Mouse (Mus musculus): ENCODE data around the gene Sertad4. TPM values are rescaled to one million over a fixed set of nuclear protein-coding genes. Genes with fewer than 3 reads are reported as not detected.

The Sertad4 gene
- polyA plus RNA-seq, 1 experiment from 2014 or later = 18.1 TPM

DNA sequence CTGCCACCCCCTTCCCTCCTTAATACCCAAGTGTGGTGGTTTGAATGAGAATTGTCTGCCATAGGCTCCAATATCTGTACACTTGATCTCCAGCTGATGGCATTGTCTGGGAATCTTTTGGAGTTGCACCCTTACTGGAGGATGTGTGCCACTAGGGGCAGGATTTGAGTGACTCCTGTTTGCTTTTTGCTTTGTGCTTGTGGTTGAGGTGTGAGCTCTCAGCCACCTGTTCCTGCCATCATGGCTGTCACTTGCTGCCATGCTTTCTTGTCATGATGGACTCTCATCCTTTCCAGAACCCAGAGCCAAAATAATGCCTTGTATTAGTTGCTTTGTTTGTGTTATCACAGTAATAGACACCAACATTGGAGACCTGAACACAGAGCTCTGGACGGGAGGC lies 14.2 kb upstream of the Sertad4 start:
- WGBS = 80% methylated on average over 1 of the region's 1 CpGs
- Histone ChIP-seq H3K27me3 (replicated peaks) (no peaks in the 10 kb centered on the region), H3K4me2 (no peak overlapping the region), H3K36me3 (no peaks in the 10 kb centered on the region), H3K4me1 (replicated peaks) (no peaks in the 10 kb centered on the region), H3K9ac (no peak overlapping the region), H3K9me3 (replicated peaks) (no peaks in the 10 kb centered on the region), H3K27ac (ENCODE audit: poor library complexity, severe bottlenecking) (no peak overlapping the region), H3K4me3 (no peak overlapping the region)
- ATAC-seq (ENCODE audit: insufficient number of reproducible peaks, low FRiP score) = no peak

DNA sequence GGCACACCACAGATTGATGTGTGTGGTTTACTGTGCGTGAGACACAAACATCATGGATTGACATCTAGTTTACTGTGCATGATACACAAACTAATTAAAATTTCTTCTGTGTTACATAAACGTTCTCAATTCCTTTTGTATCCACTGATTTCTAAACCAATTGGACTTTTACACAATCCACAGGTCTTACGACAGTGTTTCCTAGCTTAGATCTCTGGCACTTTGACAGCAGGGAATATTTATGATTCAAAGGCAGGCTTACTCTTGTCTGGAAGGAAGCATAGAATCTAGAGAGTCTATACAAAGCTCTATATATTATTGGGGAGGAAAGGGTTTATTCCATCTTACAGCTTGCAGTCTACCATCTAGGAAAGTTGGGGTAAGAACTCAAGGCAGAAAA lies 8.9 kb upstream of the Sertad4 start:
- 73% methylated on average over 3 of the region's 3 CpGs for whole genome bisulfite sequencing
- ATAC-seq (ENCODE audit: insufficient number of reproducible peaks, low FRiP score) = no peak
- Histone ChIP-seq H3K4me1 (replicated peaks) (0 out of 2 replicates have a peak, but pooled peaks cover 4% of the 10 kb centered on the region), H3K27ac (ENCODE audit: poor library complexity, severe bottlenecking) (no peak overlapping the region), H3K36me3 (no peaks in the 10 kb centered on the region), H3K27me3 (replicated peaks) (no peaks in the 10 kb centered on the region), H3K4me3 (no peak overlapping the region), H3K4me2 (no peak overlapping the region), H3K9ac (no peak overlapping the region), H3K9me3 (replicated peaks) (no peaks in the 10 kb centered on the region)

DNA sequence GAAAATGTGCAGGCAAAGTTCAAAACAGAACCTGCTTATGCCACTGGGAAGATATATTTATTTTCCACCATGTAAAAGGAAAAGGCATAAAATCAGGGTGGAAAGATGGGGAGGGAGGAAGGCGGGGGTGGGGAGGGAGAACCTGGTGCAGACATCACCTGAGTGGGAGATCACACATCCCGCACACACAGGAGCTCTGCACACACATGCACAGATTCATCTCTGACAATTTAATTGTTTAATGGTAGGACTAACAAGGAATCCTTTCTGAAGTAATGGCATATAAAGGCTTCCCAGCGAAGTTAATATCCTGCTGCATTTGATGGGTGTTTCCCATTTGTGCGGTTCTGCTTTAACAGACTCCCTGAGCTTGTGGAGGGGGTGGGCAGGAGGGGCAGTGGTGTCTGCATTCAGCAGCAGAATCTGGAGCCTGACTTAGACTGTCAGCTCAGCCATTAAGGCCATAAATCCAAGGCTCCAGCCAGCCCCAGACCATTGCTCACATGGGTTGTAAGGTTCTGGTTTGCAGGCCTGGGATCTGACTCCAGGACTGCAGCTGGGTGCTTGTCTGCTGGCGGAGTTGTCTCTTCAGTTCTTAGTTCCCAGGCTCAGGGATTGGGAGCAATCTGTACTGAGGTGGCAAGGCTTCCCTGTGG lies 5.9 kb upstream of the Sertad4 start:
- no peak for ATAC-seq (ENCODE audit: insufficient number of reproducible peaks, low FRiP score)
- Histone ChIP-seq H3K27ac (ENCODE audit: poor library complexity, severe bottlenecking) (no peak overlapping the region), H3K4me2 (no peak overlapping the region)

DNA sequence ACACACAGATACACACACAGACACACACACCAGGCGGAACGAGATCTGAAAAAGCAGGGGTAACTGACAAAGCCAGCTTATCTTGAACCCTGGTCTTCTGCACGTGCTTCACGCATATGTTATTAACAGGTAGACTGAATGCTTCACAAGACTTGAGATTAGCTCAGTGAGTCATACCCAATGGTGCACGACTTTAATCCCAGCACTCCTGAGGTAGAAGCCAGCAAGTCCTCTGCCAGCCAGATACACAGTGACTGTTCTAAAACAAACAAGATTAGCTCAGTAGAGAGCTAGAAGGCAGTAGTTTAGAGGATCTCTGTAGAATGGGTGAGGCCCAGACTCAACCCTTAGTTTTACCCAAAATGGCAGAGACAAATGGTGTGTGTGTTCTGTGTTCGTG lies 4.7 kb upstream of the Sertad4 start:
- no peaks in the 10 kb centered on the region for H3K36me3 ChIP-seq
- H3K27ac ChIP-seq (ENCODE audit: poor library complexity, severe bottlenecking) = no peak overlapping the region
- ATAC-seq (ENCODE audit: insufficient number of reproducible peaks, low FRiP score) = no peak
- no peak overlapping the region for H3K4me3 ChIP-seq
- no peaks in the 10 kb centered on the region for H3K9me3 ChIP-seq (replicated peaks)
- 54% methylated on average over 6 of the region's 6 CpGs for WGBS
- H3K4me1 ChIP-seq (replicated peaks) = peaks cover 9% of the 10 kb centered on the region
- no peak overlapping the region for H3K4me2 ChIP-seq
- H3K27me3 ChIP-seq (replicated peaks) = peaks cover 14% of the 10 kb centered on the region
- no peak overlapping the region for H3K9ac ChIP-seq

More for the DNA sequence above, 5.9 kb upstream of the Sertad4 start:
- Histone ChIP-seq H3K4me3 (no peak overlapping the region), H3K9me3 (replicated peaks) (no peaks in the 10 kb centered on the region), H3K9ac (no peak overlapping the region), H3K27me3 (replicated peaks) (peaks cover 14% of the 10 kb centered on the region), H3K36me3 (no peaks in the 10 kb centered on the region), H3K4me1 (replicated peaks) (peaks cover 5% of the 10 kb centered on the region)
- WGBS = 71% methylated on average over 5 of the region's 5 CpGs

DNA sequence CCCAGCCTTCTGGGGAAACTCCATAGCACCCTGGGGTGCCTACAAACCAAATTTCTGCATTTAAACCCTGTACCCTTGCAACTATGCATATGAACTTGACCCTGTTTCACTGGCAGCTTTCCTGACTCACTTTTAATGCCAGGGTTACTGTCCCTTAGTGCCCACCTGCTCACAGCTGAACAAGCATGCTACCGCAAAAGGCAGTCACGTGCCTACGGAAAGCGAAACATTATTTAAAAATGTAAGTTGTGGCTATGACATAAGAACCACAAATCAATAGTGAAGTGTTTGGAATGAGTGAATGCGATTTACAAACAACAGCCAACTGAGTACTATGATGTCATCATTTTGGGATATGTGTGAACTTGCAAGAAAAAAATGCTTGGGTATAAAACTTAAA lies 2.0 kb upstream of the Sertad4 start:
- Histone ChIP-seq H3K27me3 (replicated peaks) (peaks cover 28% of the 10 kb centered on the region), H3K36me3 (no peaks in the 10 kb centered on the region), H3K4me2 (no peak overlapping the region), H3K4me1 (replicated peaks) (peaks cover 26% of the 10 kb centered on the region), H3K9ac (no peak overlapping the region), H3K9me3 (replicated peaks) (no peaks in the 10 kb centered on the region), H3K27ac (ENCODE audit: poor library complexity, severe bottlenecking) (no peak overlapping the region), H3K4me3 (no peak overlapping the region)
- WGBS = 89% methylated on average over 5 of the region's 5 CpGs
- ATAC-seq (ENCODE audit: insufficient number of reproducible peaks, low FRiP score) = no peak

DNA sequence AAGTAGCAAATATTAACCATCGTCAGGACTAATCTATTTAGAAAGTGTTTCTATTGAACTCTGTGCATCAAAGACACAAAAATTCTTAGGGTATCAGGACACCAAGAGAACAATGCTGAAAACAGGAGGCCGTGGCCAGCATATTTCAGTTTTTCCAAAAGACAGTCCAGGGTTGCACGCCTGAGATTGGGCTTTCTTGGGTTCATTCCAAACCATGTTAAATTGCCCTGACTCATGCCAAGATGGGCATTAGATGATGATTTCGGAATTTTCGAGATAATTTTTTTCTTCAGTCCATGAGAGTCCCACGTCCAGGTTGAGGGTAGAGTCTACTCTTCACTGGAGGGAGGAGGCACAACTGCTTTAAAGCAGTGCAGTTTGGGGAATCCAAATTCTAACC lies 1.4 kb upstream of the Sertad4 start:
- Histone ChIP-seq H3K27me3 (replicated peaks) (peaks cover 31% of the 10 kb centered on the region), H3K4me1 (replicated peaks) (peaks cover 30% of the 10 kb centered on the region), H3K9ac (no peak overlapping the region), H3K4me3 (no peak overlapping the region), H3K27ac (ENCODE audit: poor library complexity, severe bottlenecking) (no peak overlapping the region), H3K4me2 (no peak overlapping the region), H3K9me3 (replicated peaks) (no peaks in the 10 kb centered on the region), H3K36me3 (no peaks in the 10 kb centered on the region)
- 66% methylated on average over 6 of the region's 6 CpGs for WGBS
- no peak for ATAC-seq (ENCODE audit: insufficient number of reproducible peaks, low FRiP score)

DNA sequence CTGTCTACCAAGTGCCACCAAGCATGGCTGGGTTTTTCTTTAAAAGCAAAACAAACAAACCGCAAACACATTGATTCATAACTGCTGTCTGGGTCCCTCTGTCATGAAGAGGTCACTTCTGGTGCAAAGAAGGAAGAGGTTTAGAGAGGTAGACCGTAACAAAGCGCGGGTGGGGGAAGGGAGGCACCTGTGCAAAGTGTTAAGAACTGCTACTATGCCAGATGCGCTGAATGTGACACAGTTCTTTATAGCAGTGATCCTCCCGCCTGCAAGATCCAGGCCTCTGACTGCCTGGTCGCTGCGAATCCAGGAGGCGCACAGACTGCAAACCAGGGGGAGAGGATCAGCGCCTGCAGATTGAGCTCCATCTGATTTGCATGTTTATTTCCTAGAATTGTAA lies 855 bp upstream of the Sertad4 start:
- peaks cover 34% of the 10 kb centered on the region for H3K4me1 ChIP-seq (replicated peaks)
- H3K9me3 ChIP-seq (replicated peaks) = no peaks in the 10 kb centered on the region
- 27% methylated on average over 10 of the region's 10 CpGs for WGBS
- no peak overlapping the region for H3K4me3 ChIP-seq
- H3K9ac ChIP-seq = no peak overlapping the region
- peaks cover 31% of the 10 kb centered on the region for H3K27me3 ChIP-seq (replicated peaks)
- no peak for ATAC-seq (ENCODE audit: insufficient number of reproducible peaks, low FRiP score)
- no peaks in the 10 kb centered on the region for H3K36me3 ChIP-seq
- H3K27ac ChIP-seq (ENCODE audit: poor library complexity, severe bottlenecking) = no peak overlapping the region
- peak overlapping the region; percentile 95 for H3K4me2 ChIP-seq

DNA sequence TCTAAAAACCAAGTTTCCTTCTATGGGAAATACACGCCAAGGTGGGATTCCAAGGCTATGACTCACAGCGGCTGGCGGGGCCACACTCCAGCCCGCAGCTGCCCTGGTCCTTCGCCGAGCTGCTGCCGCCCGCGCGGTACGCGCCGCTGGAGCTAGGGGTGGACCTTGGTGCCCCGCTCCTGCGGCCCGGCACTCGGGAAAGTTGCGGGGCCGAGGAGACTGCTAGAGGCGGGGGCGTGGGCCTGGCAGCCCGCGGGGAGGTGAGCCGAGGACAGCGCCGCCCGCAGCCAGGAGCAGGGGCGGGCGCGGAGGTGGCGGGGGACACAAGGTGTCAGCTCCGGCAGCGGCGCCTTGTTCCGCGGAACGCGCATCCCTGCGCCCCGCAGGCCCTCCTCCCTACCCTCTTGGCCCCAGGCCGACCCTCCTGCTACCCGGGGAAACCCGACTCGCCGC lies 711 bp downstream of the Sertad4 start:
- H3K36me3 ChIP-seq = peaks cover under 1% of the 10 kb centered on the region; the same call in 1 of the 2 replicates
- H3K9me3 ChIP-seq (replicated peaks) = no peaks in the 10 kb centered on the region
- peak overlapping the region; percentile 91 for H3K27ac ChIP-seq (ENCODE audit: poor library complexity, severe bottlenecking)
- peaks cover 43% of the 10 kb centered on the region for H3K4me1 ChIP-seq (replicated peaks)
- H3K4me2 ChIP-seq = peak overlapping the region; percentile 95
- peak overlapping the region; percentile 75 for H3K4me3 ChIP-seq
- H3K9ac ChIP-seq = peak overlapping the region; percentile 94
- H3K27me3 ChIP-seq (replicated peaks) = peaks cover 31% of the 10 kb centered on the region
- under 1% methylated on average over 36 of the region's 45 CpGs for WGBS
- ATAC-seq (ENCODE audit: insufficient number of reproducible peaks, low FRiP score) = 0 out of 2 replicates have a peak, but pooled peaks have one; percentile 37

DNA sequence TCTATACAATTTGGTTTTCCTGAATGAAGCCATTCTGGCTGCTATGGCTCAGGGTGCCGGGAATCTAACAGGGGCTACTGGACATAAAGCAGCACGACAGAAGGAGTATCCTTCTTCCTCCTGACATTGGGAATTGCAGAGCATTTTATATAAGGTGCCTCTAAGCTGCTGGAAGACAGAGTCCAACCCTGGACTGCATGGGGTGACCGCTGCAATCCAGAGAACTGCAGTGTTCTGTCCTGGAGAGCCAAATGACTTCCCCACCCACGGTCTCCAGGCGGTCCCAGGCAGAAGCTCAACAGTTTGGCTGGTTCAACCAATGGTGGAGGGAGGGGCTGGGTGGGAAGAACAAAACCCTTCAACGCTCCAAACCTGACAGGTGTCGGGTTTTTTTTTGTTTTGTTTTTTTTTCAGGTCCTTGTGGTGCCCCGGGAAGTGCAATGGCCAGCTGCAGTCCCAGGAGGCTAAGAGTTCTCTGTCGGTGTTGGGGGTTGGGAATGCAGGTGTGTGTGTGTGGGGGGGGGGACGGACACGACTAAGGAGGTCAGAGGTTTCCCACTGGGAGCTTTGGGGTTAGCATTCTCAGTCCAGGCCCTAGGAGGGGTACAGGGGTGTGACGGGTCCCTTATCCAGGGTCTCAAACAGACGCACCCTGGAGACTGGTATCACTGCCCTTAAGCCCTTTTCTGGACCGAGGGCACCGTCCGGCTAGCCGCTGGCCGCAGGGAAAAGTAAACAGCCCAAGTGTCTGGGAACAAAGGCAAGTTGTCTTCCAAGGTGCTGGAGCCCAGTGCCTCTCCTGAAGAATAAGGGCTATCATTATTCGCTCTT lies 1.4 kb downstream of the Sertad4 start:
- H3K27me3 ChIP-seq (replicated peaks) = peaks cover 31% of the 10 kb centered on the region
- no peaks in the 10 kb centered on the region for H3K9me3 ChIP-seq (replicated peaks)
- H3K27ac ChIP-seq (ENCODE audit: poor library complexity, severe bottlenecking) = peak overlapping the region; percentile 91
- peak overlapping the region; percentile 95 for H3K4me2 ChIP-seq
- 9% methylated on average over 19 of the region's 19 CpGs for WGBS
- H3K36me3 ChIP-seq = peaks cover 7% of the 10 kb centered on the region
- H3K9ac ChIP-seq = peak overlapping the region; percentile 94
- H3K4me3 ChIP-seq = peak overlapping the region; percentile 75
- peaks cover 43% of the 10 kb centered on the region for H3K4me1 ChIP-seq (replicated peaks)
- ATAC-seq (ENCODE audit: insufficient number of reproducible peaks, low FRiP score) = no peak

DNA sequence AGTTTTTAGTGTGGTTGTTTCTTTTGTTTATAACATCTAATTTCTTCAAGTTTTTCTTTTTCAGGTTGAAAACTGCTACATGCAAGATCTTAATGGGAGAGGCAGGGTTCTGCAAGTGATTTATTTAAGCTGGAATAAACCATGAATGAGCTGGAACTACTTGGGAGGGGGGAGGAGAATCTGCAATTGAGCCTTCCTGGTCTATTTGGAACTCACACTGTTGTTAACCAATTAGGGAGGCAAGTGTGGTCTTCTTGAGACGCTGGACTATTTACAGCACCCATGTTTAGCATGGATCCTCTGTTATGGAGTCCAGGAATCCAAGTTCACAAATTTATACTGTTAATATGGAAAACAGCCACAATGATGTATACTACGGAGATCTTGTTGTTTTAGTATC lies 2.1 kb downstream of the Sertad4 start:
- H3K27ac ChIP-seq (ENCODE audit: poor library complexity, severe bottlenecking) = no peak overlapping the region
- H3K9ac ChIP-seq = no peak overlapping the region
- WGBS = 55% methylated on average over 2 of the region's 2 CpGs
- H3K4me3 ChIP-seq = peak overlapping the region; percentile 75
- peaks cover 30% of the 10 kb centered on the region for H3K27me3 ChIP-seq (replicated peaks)
- peak overlapping the region; percentile 95 for H3K4me2 ChIP-seq
- peaks cover 43% of the 10 kb centered on the region for H3K4me1 ChIP-seq (replicated peaks)
- no peaks in the 10 kb centered on the region for H3K9me3 ChIP-seq (replicated peaks)
- no peak for ATAC-seq (ENCODE audit: insufficient number of reproducible peaks, low FRiP score)
- peaks cover 15% of the 10 kb centered on the region for H3K36me3 ChIP-seq

DNA sequence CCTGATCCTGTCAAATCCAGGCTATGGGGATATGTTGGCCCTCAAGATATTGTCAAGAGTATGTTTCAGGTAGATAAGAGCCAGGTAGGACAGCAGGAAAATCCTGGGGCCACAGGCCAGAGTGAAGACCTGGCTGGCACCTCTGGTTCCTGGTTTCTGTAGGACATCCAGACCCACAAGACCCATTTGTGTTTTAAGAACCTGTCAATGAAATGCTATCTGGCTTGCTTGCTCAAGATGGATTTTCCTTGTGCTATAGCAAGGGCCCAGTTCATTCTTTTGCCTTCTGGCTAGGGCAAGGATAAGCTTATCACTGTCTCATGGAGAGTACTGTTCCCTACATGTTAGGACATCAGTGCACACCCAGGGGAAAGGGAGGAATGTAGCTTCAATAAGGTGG lies 3.5 kb downstream of the Sertad4 start:
- peak overlapping the region; percentile 47 for H3K4me2 ChIP-seq

More for the DNA sequence above, 3.5 kb downstream of the Sertad4 start:
- Histone ChIP-seq H3K4me1 (replicated peaks) (peaks cover 43% of the 10 kb centered on the region), H3K36me3 (peaks cover 28% of the 10 kb centered on the region), H3K27ac (ENCODE audit: poor library complexity, severe bottlenecking) (peak overlapping the region; percentile 83), H3K9me3 (replicated peaks) (no peaks in the 10 kb centered on the region), H3K27me3 (replicated peaks) (peaks cover 20% of the 10 kb centered on the region), H3K9ac (no peak overlapping the region; the same call in 1 of the 2 replicates), H3K4me3 (no peak overlapping the region)
- ATAC-seq (ENCODE audit: insufficient number of reproducible peaks, low FRiP score) = no peak

Measured in heart, embryonic 12.5 days (tissue).